15 mouse cellular contexts compared by ENCODE assay signal in the genomic region with DNA sequence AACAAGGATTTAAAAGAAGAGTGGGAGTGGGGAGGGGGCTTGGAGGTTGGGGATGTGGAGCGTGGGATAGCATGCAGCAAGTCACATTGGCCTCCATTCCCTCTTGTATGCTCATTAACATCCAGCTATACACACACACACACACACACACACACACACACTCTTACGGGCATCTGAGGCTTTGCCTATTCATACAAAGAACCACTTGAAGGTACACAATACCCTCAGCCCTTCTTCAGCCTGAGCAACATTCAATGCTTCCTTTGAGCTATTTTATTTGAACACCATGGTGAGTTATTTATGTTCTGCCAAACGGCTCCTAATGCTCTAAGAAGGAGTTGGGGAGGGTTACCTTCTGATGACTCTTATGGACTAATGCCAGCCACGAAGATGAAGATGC.
DNase-seq lines count a peak whose midpoint lies in the region; ATAC-seq and TF ChIP-seq lines count a peak whose summit lies in the region.
"Had no signal": no experiment of that assay in that cellular context is flagged by ENCODE, and none has a peak within 500 bp of the region (broad histone marks: within the 10 kb centered on the region; RNA-seq: fewer than 3 reads in every experiment).

No protein-coding gene starts in this region.

- intact Hi-C loops in heart, postnatal 10 days (cut with DNase I), result no loop called here

- DNase-seq in lung, embryonic 14.5 days, result no peak
- DNase-seq in lung, postnatal 4 days, result no peak
- DNase-seq in forebrain, embryonic 14.5 days (ENCODE audit: low spot score), result peak; percentile 62
- no peak for DNase-seq in midbrain, embryonic 14.5 days
- no peak for DNase-seq in kidney, postnatal 36 days
- DNase-seq in heart, postnatal 10 days, result no peak
- DNase-seq: adrenal gland, postnatal 10 days; cerebellum, adult 18-20 months; gastrocnemius, adult 2 months; kidney, adult 18-20 months; kidney, postnatal 10 days; lung, postnatal 14 days had no signal

- WGBS in lung, embryonic 14.5 days, result 52% methylated on average over 4 of the region's 4 CpGs
- WGBS in forebrain, embryonic 14.5 days, result 9% methylated on average over 4 of the region's 4 CpGs
- whole genome bisulfite sequencing in midbrain, embryonic 14.5 days, result 52% methylated on average over 4 of the region's 4 CpGs

- H3K4me3 ChIP-seq in lung, embryonic 14.5 days (ENCODE audit: low read depth, low read length), result no peak overlapping the region
- H3K4me3 ChIP-seq in forebrain, embryonic 14.5 days (ENCODE audit: low read depth, low read length), result no peak overlapping the region
- H3K4me3 ChIP-seq in midbrain, embryonic 14.5 days (replicated peaks; ENCODE audit: low read depth, low read length), result no peak overlapping the region
- H3K4me3 ChIP-seq: gastrocnemius, adult 2 months; heart, embryonic 13.5 days; limb, embryonic 15.5 days had no signal

- no peak overlapping the region for H3K27ac ChIP-seq in lung, embryonic 14.5 days (ENCODE audit: low read depth)
- H3K27ac ChIP-seq in forebrain, embryonic 14.5 days (ENCODE audit: low read depth, low read length), result no peak overlapping the region
- no peak overlapping the region for H3K27ac ChIP-seq in midbrain, embryonic 14.5 days (replicated peaks; ENCODE audit: low read depth, low read length)
- H3K27ac ChIP-seq: gastrocnemius, adult 2 months; heart, embryonic 13.5 days; limb, embryonic 15.5 days had no signal

- no peaks in the 10 kb centered on the region for H3K36me3 ChIP-seq in lung, embryonic 14.5 days (ENCODE audit: insufficient read depth)
- H3K36me3 ChIP-seq in forebrain, embryonic 14.5 days (ENCODE audit: control insufficient read depth, insufficient read depth, low read length), result no peaks in the 10 kb centered on the region; the same call in 1 of the 2 replicates
- peaks cover 4% of the 10 kb centered on the region; the same call in 1 of the 2 replicates for H3K36me3 ChIP-seq in midbrain, embryonic 14.5 days (ENCODE audit: control insufficient read depth, insufficient read depth, low read length)
- H3K36me3 ChIP-seq: heart, embryonic 13.5 days; limb, embryonic 15.5 days had no signal

- H3K27me3 ChIP-seq in lung, embryonic 14.5 days (ENCODE audit: insufficient read depth, low read length), result no peaks in the 10 kb centered on the region
- H3K27me3 ChIP-seq in forebrain, embryonic 14.5 days (replicated peaks; ENCODE audit: control insufficient read depth, insufficient read depth, low read length), result no peaks in the 10 kb centered on the region
- no peaks in the 10 kb centered on the region for H3K27me3 ChIP-seq in midbrain, embryonic 14.5 days (ENCODE audit: control insufficient read depth, insufficient read depth, low read length)
- H3K27me3 ChIP-seq: heart, embryonic 13.5 days; limb, embryonic 15.5 days had no signal

- H3K9ac ChIP-seq in lung, embryonic 14.5 days, result no peak overlapping the region
- no peak overlapping the region for H3K9ac ChIP-seq in forebrain, embryonic 14.5 days (ENCODE audit: low read length)
- H3K9ac ChIP-seq in midbrain, embryonic 14.5 days (replicated peaks; ENCODE audit: low read length), result no peak overlapping the region
- H3K9ac ChIP-seq: heart, embryonic 13.5 days; limb, embryonic 15.5 days had no signal

- ATAC-seq in lung, embryonic 14.5 days (ENCODE audit: insufficient read depth), result peak; percentile 38; the same call in 1 of the 2 replicates
- ATAC-seq in forebrain, embryonic 14.5 days, result peak; percentile 78
- ATAC-seq in midbrain, embryonic 14.5 days (ENCODE audit: low FRiP score, low TSS enrichment), result peak; percentile 70; the same call in 1 of the 2 replicates
- ATAC-seq in megakaryocyte, adult 5-6 weeks (ENCODE audit: poor library complexity, severe bottlenecking), result no peak

- H3K4me2 ChIP-seq in lung, embryonic 14.5 days, result no peak overlapping the region
- H3K4me2 ChIP-seq in forebrain, embryonic 14.5 days (ENCODE audit: low read length), result no peak overlapping the region
- H3K4me2 ChIP-seq in midbrain, embryonic 14.5 days (ENCODE audit: low read length), result no peak overlapping the region
- H3K4me2 ChIP-seq: heart, embryonic 13.5 days; limb, embryonic 15.5 days had no signal

- no peaks in the 10 kb centered on the region for H3K4me1 ChIP-seq in lung, embryonic 14.5 days (ENCODE audit: insufficient read depth)
- H3K4me1 ChIP-seq in forebrain, embryonic 14.5 days (ENCODE audit: control insufficient read depth, insufficient read depth, low read length), result peaks cover 31% of the 10 kb centered on the region
- no peaks in the 10 kb centered on the region for H3K4me1 ChIP-seq in midbrain, embryonic 14.5 days (ENCODE audit: control insufficient read depth, insufficient read depth, low read length)
- H3K4me1 ChIP-seq: heart, embryonic 13.5 days; limb, embryonic 15.5 days had no signal

- TF ChIP-seq CTCF in lung, embryonic 14.5 days (IDR thresholded peaks at IDR 0.05; ENCODE audit: low read depth), result no peak

- no peaks in the 10 kb centered on the region for H3K9me3 ChIP-seq in lung, embryonic 14.5 days (ENCODE audit: low read depth, low read length)
- no peaks in the 10 kb centered on the region for H3K9me3 ChIP-seq in forebrain, embryonic 14.5 days (replicated peaks; ENCODE audit: control insufficient read depth, low read length)
- H3K9me3 ChIP-seq in midbrain, embryonic 14.5 days (ENCODE audit: control insufficient read depth, low read length), result no peaks in the 10 kb centered on the region
- H3K9me3 ChIP-seq: heart, embryonic 13.5 days; limb, embryonic 15.5 days had no signal
